Mouse (Mus musculus) kidney, adult 2 months (tissue): ENCODE measurements at regions not wholly inside any gene's neighbourhood (a gene's known extent, or its start where the extent isn't known, plus 50 kb on each side); places are given as distances from the start of the nearest gene placed in this dataset.

Experiments used
- DNase-seq: peaks from one replicate; pipeline ENCODE4 v3.0.0; 2021
- H3K27ac ChIP-seq: fragments of 200-500 bp; 2 replicates; pipeline ENCODE4 v1.5.1; 2012; ENCODE audit warnings: low read depth, low read length, control low read depth, inconsistent platforms; ENCODE audit not compliant: insufficient read depth
- H3K27me3 ChIP-seq: fragments of 200-500 bp; replicated peaks from 2 replicates; pipeline ENCODE4 v1.6.1; 2012; ENCODE audit warnings: mild to moderate bottlenecking, moderate library complexity, low read length, inconsistent platforms; ENCODE audit not compliant: control insufficient read depth, insufficient read depth
- H3K36me3 ChIP-seq: fragments of 200-500 bp; 2 replicates; pipeline ENCODE4 v1.6.1; 2012; ENCODE audit warnings: mild to moderate bottlenecking, moderate library complexity, low read length, inconsistent platforms; ENCODE audit not compliant: control insufficient read depth, insufficient read depth
- H3K4me1 ChIP-seq: fragments of 200-500 bp; 2 replicates; pipeline ENCODE4 v1.6.1; 2011; ENCODE audit warnings: low read length; ENCODE audit not compliant: control insufficient read depth, insufficient read depth
- H3K4me3 ChIP-seq: fragments of 200-500 bp; 2 replicates; pipeline ENCODE4 v1.5.1; 2011; ENCODE audit warnings: mild to moderate bottlenecking, low read depth, low read length, control low read depth; ENCODE audit not compliant: insufficient read depth
- CTCF ChIP-seq: fragments of 200-500 bp; conservative IDR thresholded peaks from 2 replicates; pipeline ENCODE4 v1.5.1; 2011; ENCODE audit warnings: low read depth, mild to moderate bottlenecking, control low read depth, low read length, moderate library complexity, mixed read lengths; ENCODE audit not compliant: insufficient read depth, insufficient read length
- POLR2A ChIP-seq: fragments of 200-500 bp; IDR thresholded peaks from one replicate; pipeline ENCODE4 v1.6.1; 2011; ENCODE audit warnings: low read depth, low read length, control low read depth
- WGBS: fragments of 180-500 bp; shearing (Covaris S2); methylation state at CpG from one replicate; pipeline ENCODE4 v1.1.7; 2018; 5-methylcytosine and 5-hydroxymethylcytosine counted together

DNA sequence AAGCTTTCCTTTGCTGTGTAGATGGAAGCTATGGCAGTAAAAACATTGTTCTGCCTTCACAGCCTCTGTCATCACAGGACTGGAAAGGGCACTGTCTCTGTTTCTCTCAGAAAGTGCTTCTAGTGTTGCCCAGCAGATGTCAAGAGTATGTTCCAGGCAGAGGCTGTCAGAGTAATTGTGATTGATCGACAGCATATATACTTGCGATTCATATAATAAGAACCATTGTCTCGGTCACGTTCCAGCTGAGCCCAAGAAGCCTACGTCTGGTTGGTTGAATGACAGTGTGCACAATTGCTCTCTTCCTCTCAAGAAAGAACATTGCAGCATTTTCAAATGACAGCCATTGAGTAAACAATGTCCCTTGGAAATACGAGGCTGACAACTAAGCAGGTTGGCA, 284.7 kb upstream of the Nrsn1 start:
- no peak for TF ChIP-seq CTCF
- no peak for TF ChIP-seq POLR2A
- Histone ChIP-seq H3K27ac (no peak overlapping the region), H3K4me3 (no peak overlapping the region), H3K36me3 (no peaks in the 10 kb centered on the region), H3K4me1 (no peaks in the 10 kb centered on the region), H3K27me3 (no peaks in the 10 kb centered on the region)
- WGBS, result 91% methylated on average over 6 of the region's 6 CpGs
- no peak for DNase-seq

DNA sequence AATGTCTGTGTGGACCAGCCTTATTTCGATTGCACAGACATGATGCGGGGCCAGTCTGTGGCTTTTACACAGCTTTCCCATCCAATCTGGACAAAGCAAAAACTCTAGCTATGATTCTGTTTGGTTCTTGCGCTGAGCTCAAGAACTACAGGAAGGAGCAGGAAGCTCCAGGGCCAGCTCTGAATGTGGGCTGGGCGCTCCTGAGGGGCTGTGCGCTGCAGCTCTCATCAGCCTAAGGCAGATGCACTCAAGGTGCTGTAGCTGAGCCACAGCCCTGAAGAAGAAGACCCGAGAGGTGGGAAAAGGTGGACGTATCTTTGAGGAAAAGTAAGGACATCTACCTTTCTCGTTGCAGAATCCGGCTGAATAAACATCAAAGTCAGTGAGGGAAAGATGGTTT, 278.2 kb upstream of the Nrsn1 start:
- H3K4me1 ChIP-seq, result no peaks in the 10 kb centered on the region
- 84% methylated on average over 9 of the region's 9 CpGs for WGBS
- DNase-seq, result no peak
- no peak overlapping the region for H3K4me3 ChIP-seq
- no peak overlapping the region for H3K27ac ChIP-seq
- H3K36me3 ChIP-seq, result no peaks in the 10 kb centered on the region
- no peak for TF ChIP-seq POLR2A
- no peak for TF ChIP-seq CTCF
- H3K27me3 ChIP-seq, result no peaks in the 10 kb centered on the region

DNA sequence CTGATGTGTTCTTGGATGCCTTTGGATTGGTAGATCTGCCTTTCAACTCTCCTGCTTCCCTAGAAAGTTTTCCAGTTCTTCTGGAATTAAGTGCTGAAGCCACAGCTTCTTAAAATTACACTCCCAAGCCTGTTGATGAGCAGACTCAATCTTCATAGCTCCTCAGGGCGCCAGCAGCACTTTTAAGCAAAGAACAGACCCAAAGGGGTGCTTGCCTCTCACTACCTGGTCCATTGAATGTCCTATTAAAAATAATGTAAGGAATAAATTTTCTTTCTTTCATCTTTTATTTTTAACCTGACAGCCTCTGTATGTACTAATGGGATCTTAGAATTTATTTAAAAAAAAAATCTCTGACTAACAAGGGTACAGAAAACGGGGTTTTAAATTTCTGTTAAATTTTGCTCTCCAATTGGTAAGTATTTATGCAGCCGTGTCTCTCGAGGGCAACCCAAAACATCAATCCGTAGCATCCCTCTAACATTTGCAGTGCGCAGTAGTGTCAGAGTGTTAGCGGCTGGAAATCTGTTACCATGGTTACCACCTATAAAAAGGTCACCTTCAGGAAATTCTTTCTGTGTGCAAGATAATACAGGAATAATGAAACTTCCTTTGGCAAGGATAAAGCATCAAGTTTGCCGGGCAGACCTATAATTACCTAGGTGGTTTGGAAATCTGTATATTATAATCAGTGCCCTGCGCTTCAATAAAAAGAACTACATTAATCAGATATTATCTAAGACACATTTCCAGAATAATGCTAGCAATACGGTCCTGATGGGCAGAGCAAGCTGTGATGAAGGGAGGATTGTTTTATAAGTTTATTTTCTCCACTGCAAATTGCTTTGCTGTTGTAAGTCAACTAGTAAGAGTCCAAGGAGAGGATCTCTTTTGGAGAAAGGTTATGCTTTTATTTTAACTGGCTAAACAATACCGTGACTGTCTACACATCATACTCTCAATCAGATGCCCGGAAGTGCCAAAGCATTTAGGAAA, 277.1 kb upstream of the Nrsn1 start:
- Histone ChIP-seq H3K27me3 (no peaks in the 10 kb centered on the region), H3K4me1 (no peaks in the 10 kb centered on the region), H3K36me3 (no peaks in the 10 kb centered on the region), H3K4me3 (no peak overlapping the region), H3K27ac (no peak overlapping the region)
- TF ChIP-seq CTCF (no peak), POLR2A (no peak)
- no peak for DNase-seq
- WGBS, result 71% methylated on average over 12 of the region's 12 CpGs

DNA sequence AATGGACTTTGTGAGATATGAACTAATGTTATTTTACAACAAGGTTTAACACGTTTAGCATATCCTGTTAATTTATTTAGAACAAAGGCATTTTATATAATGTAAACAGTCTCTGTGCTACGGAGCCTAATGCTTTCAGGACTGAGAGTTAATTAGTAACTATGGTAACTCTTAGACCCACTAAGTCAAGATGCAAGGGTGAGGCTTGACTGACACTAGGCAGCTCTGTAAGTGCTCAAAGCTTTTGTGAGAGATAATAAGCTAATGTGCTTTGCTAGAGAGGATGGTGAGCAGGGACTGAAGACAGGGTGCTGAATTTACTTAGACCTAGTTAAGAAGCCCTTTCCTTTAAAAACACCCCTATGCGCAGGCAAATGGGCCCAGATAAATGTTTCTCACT, 253.8 kb upstream of the Nrsn1 start:
- 51% methylated on average over 3 of the region's 3 CpGs for WGBS

DNA sequence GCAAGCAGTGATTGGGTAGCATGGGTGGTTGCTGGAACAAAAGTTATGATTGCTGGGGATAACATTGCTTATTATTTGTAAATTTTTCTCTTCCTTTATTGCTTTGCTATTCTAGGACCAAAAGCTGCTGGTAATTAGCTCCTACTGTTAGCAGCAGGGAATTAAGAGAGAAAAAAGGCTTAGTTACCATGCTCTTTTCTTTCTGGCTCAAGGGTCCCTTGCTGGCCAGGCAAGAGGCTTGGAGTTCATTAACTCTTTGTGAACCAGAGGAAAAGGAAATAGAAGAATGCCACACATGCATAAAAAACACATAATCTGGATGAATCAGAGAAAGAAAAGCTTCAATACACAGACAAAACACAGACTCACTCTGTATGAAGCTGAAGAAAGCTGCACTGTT, 237.1 kb upstream of the Nrsn1 start:
- Histone ChIP-seq H3K36me3 (no peaks in the 10 kb centered on the region), H3K4me3 (no peak overlapping the region), H3K27me3 (no peaks in the 10 kb centered on the region), H3K4me1 (no peaks in the 10 kb centered on the region), H3K27ac (no peak overlapping the region)
- no peak for DNase-seq
- TF ChIP-seq CTCF (no peak), POLR2A (no peak)

More for the DNA sequence above, 253.8 kb upstream of the Nrsn1 start:
- Histone ChIP-seq H3K27ac (no peak overlapping the region), H3K4me1 (no peaks in the 10 kb centered on the region), H3K4me3 (no peak overlapping the region), H3K36me3 (no peaks in the 10 kb centered on the region), H3K27me3 (no peaks in the 10 kb centered on the region)
- no peak for DNase-seq
- TF ChIP-seq CTCF, result no peak
- no peak for TF ChIP-seq POLR2A

DNA sequence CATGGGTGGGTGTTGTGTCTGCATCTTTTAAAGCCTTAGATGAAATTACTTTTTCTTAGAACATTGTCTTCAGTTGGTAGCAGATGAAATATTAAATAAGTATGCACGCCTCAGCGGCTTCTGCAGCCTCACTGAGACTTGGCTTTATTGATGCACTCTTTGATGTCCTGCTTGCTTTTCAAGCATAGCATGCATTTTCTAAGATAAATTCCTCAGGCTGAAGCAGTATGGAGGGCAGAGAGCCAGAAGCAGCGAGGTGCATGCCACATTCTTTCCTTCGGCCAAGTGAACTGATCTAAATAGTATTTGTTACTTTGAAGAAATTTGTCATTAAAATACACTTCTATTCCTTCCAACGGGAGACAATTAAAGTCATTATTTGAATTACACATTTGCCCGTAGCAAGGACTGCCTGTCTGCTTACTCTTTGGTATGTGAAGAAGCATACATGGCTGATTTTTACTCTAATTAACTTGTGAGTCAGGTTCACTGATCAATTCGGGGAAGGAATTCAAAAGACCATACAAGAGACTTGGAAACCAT, 224.3 kb upstream of the Nrsn1 start:
- Histone ChIP-seq H3K27ac (no peak overlapping the region), H3K36me3 (no peaks in the 10 kb centered on the region), H3K4me3 (no peak overlapping the region), H3K27me3 (no peaks in the 10 kb centered on the region), H3K4me1 (no peaks in the 10 kb centered on the region)
- DNase-seq, result no peak
- 52% methylated on average over 7 of the region's 7 CpGs for WGBS
- TF ChIP-seq CTCF, result no peak
- no peak for TF ChIP-seq POLR2A

DNA sequence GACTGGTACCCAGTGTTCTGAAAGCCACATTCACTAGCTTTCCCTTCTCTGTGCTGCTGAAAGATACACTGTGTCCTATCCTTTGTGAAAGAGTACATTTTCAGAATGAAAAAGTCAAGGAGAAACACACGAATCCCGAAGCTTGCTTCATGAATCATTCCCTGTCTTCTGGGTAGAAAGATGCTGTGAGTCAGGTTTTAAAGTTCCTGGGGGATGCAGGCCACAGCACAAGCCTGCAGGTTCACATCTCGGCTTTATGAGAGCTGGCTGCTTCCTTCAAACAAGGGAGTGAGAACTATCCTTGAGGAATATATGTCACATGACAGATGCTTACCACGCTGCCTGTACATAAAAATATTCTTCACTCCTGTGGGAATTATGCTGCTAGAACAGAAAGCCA, 219.7 kb upstream of the Nrsn1 start:
- Histone ChIP-seq H3K27ac (no peak overlapping the region), H3K27me3 (no peaks in the 10 kb centered on the region), H3K4me3 (no peak overlapping the region), H3K36me3 (no peaks in the 10 kb centered on the region), H3K4me1 (no peaks in the 10 kb centered on the region)
- no peak for DNase-seq
- WGBS, result 47% methylated on average over 4 of the region's 4 CpGs
- no peak for TF ChIP-seq POLR2A
- no peak for TF ChIP-seq CTCF
